Mouse (Mus musculus) kidney, postnatal 0 days (tissue): ENCODE measurements at regions not wholly inside any gene's neighbourhood (a gene's known extent, or its start where the extent isn't known, plus 50 kb on each side); places are given as distances from the start of the nearest gene placed in this dataset.
A peak's percentile ranks its signal among the peaks of the same experiment; 100 is the strongest.

ENCODE experiments used
- ATAC-seq: fragments of 200-750 bp; cut with Nextera tagmentation; replicated peaks from 2 replicates; pipeline ENCODE4 v1.8.0; 2017; ENCODE audit warnings: low read depth, moderate number of reproducible peaks, moderate TSS enrichment, moderate library complexity; ENCODE audit not compliant: low FRiP score
- DNase-seq: peaks from one replicate; pipeline ENCODE4 v3.0.0-alpha.2; 2016; ENCODE audit warnings: low spot score
- H3K27ac ChIP-seq: fragments of 300-500 bp; sonication (generic); 2 replicates; pipeline ENCODE4 v1.5.1; 2014; ENCODE audit warnings: mild to moderate bottlenecking
- H3K27me3 ChIP-seq: fragments of 300-500 bp; sonication (generic); 2 replicates; pipeline ENCODE4 v1.6.1; 2014; ENCODE audit warnings: low read length, mixed read lengths; ENCODE audit not compliant: insufficient read depth
- H3K36me3 ChIP-seq: fragments of 300-500 bp; sonication (generic); 2 replicates; pipeline ENCODE4 v1.6.1; 2014; ENCODE audit warnings: low read length, mixed read lengths; ENCODE audit not compliant: insufficient read depth
- H3K4me1 ChIP-seq: fragments of 300-500 bp; sonication (generic); replicated peaks from 2 replicates; pipeline ENCODE4 v1.6.1; 2014; ENCODE audit warnings: antibody characterized with exemption, low read length, mixed read lengths; ENCODE audit not compliant: insufficient read depth
- H3K4me2 ChIP-seq: fragments of 300-500 bp; sonication (generic); 2 replicates; pipeline ENCODE4 v1.6.1; 2014; ENCODE audit warnings: mild to moderate bottlenecking, low read length, moderate library complexity, mixed read lengths
- H3K4me3 ChIP-seq: fragments of 300-500 bp; sonication (generic); replicated peaks from 2 replicates; pipeline ENCODE4 v1.5.1; 2014; ENCODE audit warnings: low read depth, low read length
- H3K9ac ChIP-seq: fragments of 300-500 bp; sonication (generic); 2 replicates; pipeline ENCODE4 v1.6.1; 2014; ENCODE audit warnings: low read depth, low read length
- H3K9me3 ChIP-seq: fragments of 300-500 bp; sonication (generic); replicated peaks from 2 replicates; pipeline ENCODE4 v1.6.1; 2016; ENCODE audit warnings: low read length, inconsistent platforms, mixed read lengths
- CTCF ChIP-seq: IDR thresholded peaks from 2 replicates; pipeline ENCODE4 v1.5.1; 2016; ENCODE audit warnings: antibody characterized with exemption, low read depth, mild to moderate bottlenecking, moderate library complexity
- WGBS: fragments of 180-500 bp; shearing (Covaris S2); extraction: QIAGEN DNeasy Blood & Tissue Kit; methylation state at CpG from one replicate; pipeline ENCODE4 v1.1.7; 2014; 5-methylcytosine and 5-hydroxymethylcytosine counted together

- Histone ChIP-seq H3K4me3 (no peak overlapping the region), H3K4me1 (no peaks in the 10 kb centered on the region), H3K9ac (no peak overlapping the region), H3K9me3 (no peaks in the 10 kb centered on the region), H3K36me3 (no peaks in the 10 kb centered on the region), H3K27me3 (no peaks in the 10 kb centered on the region), H3K4me2 (no peak overlapping the region), H3K27ac (no peak overlapping the region)
- DNase-seq (no peak), ATAC-seq (no peak)
- 77% methylated on average over 2 of the region's 2 CpGs for WGBS
- no peak for TF ChIP-seq CTCF
Measured at GRCm38 (mm10) chr12:101268092-101268491, 136.4 kb upstream of the Catsperb start.

- DNase-seq = no peak
- no peak for ATAC-seq
- Histone ChIP-seq H3K4me2 (no peak overlapping the region), H3K9me3 (no peaks in the 10 kb centered on the region), H3K27ac (no peak overlapping the region), H3K9ac (no peak overlapping the region), H3K4me1 (no peaks in the 10 kb centered on the region), H3K36me3 (no peaks in the 10 kb centered on the region), H3K27me3 (no peaks in the 10 kb centered on the region), H3K4me3 (no peak overlapping the region)
- no peak for TF ChIP-seq CTCF
- WGBS = 71% methylated on average over 2 of the region's 2 CpGs
Measured at GRCm38 (mm10) chr12:101284195-101284594, 120.3 kb upstream of the Catsperb start.

GRCm38 (mm10) chr12:101301872-101302271 lies 102.6 kb upstream of the Catsperb start:
- Histone ChIP-seq H3K9me3 (no peaks in the 10 kb centered on the region), H3K4me3 (no peak overlapping the region), H3K4me2 (no peak overlapping the region), H3K27me3 (no peaks in the 10 kb centered on the region), H3K4me1 (no peaks in the 10 kb centered on the region), H3K27ac (no peak overlapping the region), H3K36me3 (no peaks in the 10 kb centered on the region), H3K9ac (no peak overlapping the region)
- 67% methylated on average over 3 of the region's 3 CpGs for WGBS
- TF ChIP-seq CTCF = no peak
- DNase-seq (no peak), ATAC-seq (0 out of 2 replicates have a peak, but pooled peaks have one; percentile 49)
